Mouse (Mus musculus) lung, postnatal 0 days (tissue): ENCODE data around the gene Ptchd1.

Experiments used
- CTCF ChIP-seq: IDR thresholded peaks from 2 replicates; pipeline ENCODE4 v1.5.1; 2016; ENCODE audit warnings: antibody characterized with exemption, mild to moderate bottlenecking
- EP300 ChIP-seq: IDR thresholded peaks from 2 replicates; pipeline ENCODE4 v1.6.1; 2016; ENCODE audit warnings: antibody characterized with exemption, mild to moderate bottlenecking, control low read depth

GRCm38 (mm10) chrX:155584586-155584985 is 39.0 kb downstream of the Ptchd1 start:
- no peak for TF ChIP-seq CTCF
- TF ChIP-seq EP300, result no peak
